Mouse (Mus musculus): ENCODE data around the gene Usp4. TPM values are rescaled to one million over a fixed set of nuclear protein-coding genes. Genes with fewer than 3 reads are reported as not detected.

Usp4 gene
- total and polyA plus RNA-seq, 2 experiments from 2014 or later, result 92.0 to 94.4 TPM

GRCm38 (mm10) chr9:108349727-108350126 is 2.1 kb downstream of the Usp4 start:
- ATAC-seq (no peak), DNase-seq (ENCODE audit: low spot score) (no peak)
- no peaks in the 10 kb centered on the region for H3K9me3 ChIP-seq (ENCODE audit: low read length)
- WGBS, result 95% methylated on average over 3 of the region's 4 CpGs
- H3K27me3 ChIP-seq (ENCODE audit: insufficient read depth, low read length), result no peaks in the 10 kb centered on the region
- H3K27ac ChIP-seq, result no peak overlapping the region
- H3K4me3 ChIP-seq (ENCODE audit: low read length), result no peak overlapping the region
- no peak for TF ChIP-seq CTCF (IDR thresholded peaks at IDR 0.05; ENCODE audit: low read depth)
- H3K4me2 ChIP-seq (ENCODE audit: low read depth, low read length), result no peak overlapping the region
- H3K9ac ChIP-seq (replicated peaks; ENCODE audit: low read length), result no peak overlapping the region
- H3K4me1 ChIP-seq (ENCODE audit: insufficient read depth, low read length), result peaks cover 11% of the 10 kb centered on the region
- H3K36me3 ChIP-seq (ENCODE audit: insufficient read depth, low read length), result peaks cover 32% of the 10 kb centered on the region

GRCm38 (mm10) chr9:108378234-108378633 is 30.6 kb downstream of the Usp4 start:
- WGBS, result 92% methylated on average over 9 of the region's 9 CpGs
- no peak for DNase-seq (ENCODE audit: low spot score)
- no peak for TF ChIP-seq CTCF (IDR thresholded peaks at IDR 0.05; ENCODE audit: low read depth)
- Histone ChIP-seq H3K4me1 (ENCODE audit: insufficient read depth, low read length) (no peaks in the 10 kb centered on the region), H3K27ac (no peak overlapping the region), H3K9ac (replicated peaks; ENCODE audit: low read length) (no peak overlapping the region), H3K36me3 (ENCODE audit: insufficient read depth, low read length) (peaks cover 74% of the 10 kb centered on the region), H3K9me3 (ENCODE audit: low read length) (no peaks in the 10 kb centered on the region), H3K4me3 (ENCODE audit: low read length) (no peak overlapping the region), H3K4me2 (ENCODE audit: low read depth, low read length) (no peak overlapping the region), H3K27me3 (ENCODE audit: insufficient read depth, low read length) (no peaks in the 10 kb centered on the region)
- no peak for ATAC-seq

- no peaks in the 10 kb centered on the region for H3K9me3 ChIP-seq (ENCODE audit: low read length)
- no peak overlapping the region for H3K27ac ChIP-seq
- WGBS, result 92% methylated on average over 5 of the region's 5 CpGs
- H3K27me3 ChIP-seq (ENCODE audit: insufficient read depth, low read length), result no peaks in the 10 kb centered on the region
- no peak for TF ChIP-seq CTCF (IDR thresholded peaks at IDR 0.05; ENCODE audit: low read depth)
- no peaks in the 10 kb centered on the region for H3K4me1 ChIP-seq (ENCODE audit: insufficient read depth, low read length)
- H3K4me3 ChIP-seq (ENCODE audit: low read length), result no peak overlapping the region
- ATAC-seq (no peak), DNase-seq (ENCODE audit: low spot score) (no peak)
- peaks cover 74% of the 10 kb centered on the region for H3K36me3 ChIP-seq (ENCODE audit: insufficient read depth, low read length)
- no peak overlapping the region for H3K9ac ChIP-seq (replicated peaks; ENCODE audit: low read length)
- no peak overlapping the region for H3K4me2 ChIP-seq (ENCODE audit: low read depth, low read length)
These were observed 31.1 kb downstream of the Usp4 start for GRCm38 (mm10) chr9:108378736-108379135.

- Histone ChIP-seq H3K9ac (replicated peaks; ENCODE audit: low read length) (no peak overlapping the region), H3K4me3 (ENCODE audit: low read length) (no peak overlapping the region), H3K4me1 (ENCODE audit: insufficient read depth, low read length) (no peaks in the 10 kb centered on the region), H3K27ac (no peak overlapping the region), H3K36me3 (ENCODE audit: insufficient read depth, low read length) (peaks cover 74% of the 10 kb centered on the region), H3K4me2 (ENCODE audit: low read depth, low read length) (no peak overlapping the region), H3K27me3 (ENCODE audit: insufficient read depth, low read length) (no peaks in the 10 kb centered on the region), H3K9me3 (ENCODE audit: low read length) (no peaks in the 10 kb centered on the region)
- TF ChIP-seq CTCF (IDR thresholded peaks at IDR 0.05; ENCODE audit: low read depth), result no peak
- whole genome bisulfite sequencing, result 87% methylated on average over 4 of the region's 4 CpGs
- DNase-seq (ENCODE audit: low spot score) (no peak), ATAC-seq (no peak)
These were observed 31.6 kb downstream of the Usp4 start for GRCm38 (mm10) chr9:108379294-108379693.

- ATAC-seq (no peak), DNase-seq (ENCODE audit: low spot score) (no peak)
- no peak overlapping the region for H3K27ac ChIP-seq
- no peak for TF ChIP-seq CTCF (IDR thresholded peaks at IDR 0.05; ENCODE audit: low read depth)
- H3K4me3 ChIP-seq (ENCODE audit: low read length), result no peak overlapping the region
- no peak overlapping the region for H3K4me2 ChIP-seq (ENCODE audit: low read depth, low read length)
- no peaks in the 10 kb centered on the region for H3K4me1 ChIP-seq (ENCODE audit: insufficient read depth, low read length)
- no peaks in the 10 kb centered on the region for H3K9me3 ChIP-seq (ENCODE audit: low read length)
- no peak overlapping the region for H3K9ac ChIP-seq (replicated peaks; ENCODE audit: low read length)
- 95% methylated on average over 9 of the region's 9 CpGs for WGBS
- peaks cover 75% of the 10 kb centered on the region for H3K36me3 ChIP-seq (ENCODE audit: insufficient read depth, low read length)
- H3K27me3 ChIP-seq (ENCODE audit: insufficient read depth, low read length), result no peaks in the 10 kb centered on the region
These were observed 33.7 kb downstream of the Usp4 start for GRCm38 (mm10) chr9:108381382-108381781.

- no peaks in the 10 kb centered on the region for H3K9me3 ChIP-seq (ENCODE audit: low read length)
- H3K27ac ChIP-seq, result no peak overlapping the region
- H3K9ac ChIP-seq (replicated peaks; ENCODE audit: low read length), result no peak overlapping the region
- peaks cover 72% of the 10 kb centered on the region for H3K36me3 ChIP-seq (ENCODE audit: insufficient read depth, low read length)
- ATAC-seq (no peak), DNase-seq (ENCODE audit: low spot score) (no peak)
- H3K4me2 ChIP-seq (ENCODE audit: low read depth, low read length), result no peak overlapping the region
- no peak for TF ChIP-seq CTCF (IDR thresholded peaks at IDR 0.05; ENCODE audit: low read depth)
- H3K27me3 ChIP-seq (ENCODE audit: insufficient read depth, low read length), result no peaks in the 10 kb centered on the region
- no peak overlapping the region for H3K4me3 ChIP-seq (ENCODE audit: low read length)
- 85% methylated on average over 7 of the region's 7 CpGs for WGBS
- no peaks in the 10 kb centered on the region for H3K4me1 ChIP-seq (ENCODE audit: insufficient read depth, low read length)
These were observed 37.4 kb downstream of the Usp4 start for GRCm38 (mm10) chr9:108385006-108385405.

GRCm38 (mm10) chr9:108386816-108387215 is 39.2 kb downstream of the Usp4 start:
- Histone ChIP-seq H3K4me1 (ENCODE audit: insufficient read depth, low read length) (no peaks in the 10 kb centered on the region), H3K4me3 (ENCODE audit: low read length) (no peak overlapping the region), H3K9ac (replicated peaks; ENCODE audit: low read length) (no peak overlapping the region), H3K27ac (no peak overlapping the region), H3K36me3 (ENCODE audit: insufficient read depth, low read length) (peaks cover 73% of the 10 kb centered on the region), H3K27me3 (ENCODE audit: insufficient read depth, low read length) (no peaks in the 10 kb centered on the region), H3K9me3 (ENCODE audit: low read length) (no peaks in the 10 kb centered on the region), H3K4me2 (ENCODE audit: low read depth, low read length) (no peak overlapping the region)
- TF ChIP-seq CTCF (IDR thresholded peaks at IDR 0.05; ENCODE audit: low read depth), result no peak
- WGBS, result 80% methylated on average over 4 of the region's 4 CpGs
- ATAC-seq (no peak), DNase-seq (ENCODE audit: low spot score) (no peak)
